Mouse (Mus musculus) intestine, embryonic 16.5 days (tissue): ENCODE results near the gene Tmem54. TPM values are rescaled to one million over a fixed set of nuclear protein-coding genes. Genes with fewer than 3 reads are reported as not detected.

ENCODE experiments used
- ATAC-seq: fragments of 200-750 bp; cut with Nextera tagmentation; 2 replicates; pipeline ENCODE4 v1.8.0; 2017; ENCODE audit warnings: moderate TSS enrichment, moderate library complexity
- H3K27ac ChIP-seq: fragments of 300-500 bp; sonication (generic); 2 replicates; pipeline ENCODE4 v1.5.1; 2014; ENCODE audit warnings: mild to moderate bottlenecking, low read length
- H3K27me3 ChIP-seq: fragments of 300-500 bp; sonication (generic); replicated peaks from 2 replicates; pipeline ENCODE4 v1.6.1; 2014; ENCODE audit warnings: low read length, control low read depth, mixed read lengths; ENCODE audit not compliant: control insufficient read depth, insufficient read depth
- H3K36me3 ChIP-seq: fragments of 300-500 bp; sonication (generic); 2 replicates; pipeline ENCODE4 v1.6.1; 2014; ENCODE audit warnings: low read length, control low read depth; ENCODE audit not compliant: control insufficient read depth, insufficient read depth
- H3K4me1 ChIP-seq: fragments of 300-500 bp; sonication (generic); 2 replicates; pipeline ENCODE4 v1.6.1; 2014; ENCODE audit warnings: low read length, control low read depth, mixed read lengths; ENCODE audit not compliant: control insufficient read depth, insufficient read depth
- H3K4me2 ChIP-seq: fragments of 300-500 bp; sonication (generic); 2 replicates; pipeline ENCODE4 v1.6.1; 2014; ENCODE audit warnings: low read depth, low read length, control low read depth
- H3K4me3 ChIP-seq: fragments of 300-500 bp; sonication (generic); 2 replicates; pipeline ENCODE4 v1.5.1; 2014; ENCODE audit warnings: mild to moderate bottlenecking, low read length
- H3K9ac ChIP-seq: fragments of 300-500 bp; sonication (generic); 2 replicates; pipeline ENCODE4 v1.6.1; 2014; ENCODE audit warnings: low read depth, low read length
- H3K9me3 ChIP-seq: fragments of 300-500 bp; sonication (generic); 2 replicates; pipeline ENCODE4 v1.6.1; 2016; ENCODE audit warnings: low read length, control low read depth; ENCODE audit not compliant: control insufficient read depth
- WGBS: fragments of 180-500 bp; shearing (Covaris S2); extraction: QIAGEN DNeasy Blood & Tissue Kit; methylation state at CpG from one replicate; pipeline ENCODE4 v1.1.7; 2014; 5-methylcytosine and 5-hydroxymethylcytosine counted together
- polyA plus RNA-seq: library from polyadenylated mRNA; unstranded; fragments of >200 nt; fragmentation: Nextera tagmentation; extraction: Ambion mirVana; gene quantifications from 2 replicates; pipeline ENCODE4 v1.2.1, GENCODE M21; 2015

Gene Tmem54
- 159 and 167 TPM in 2 replicates for polyA plus RNA-seq

- no peaks in the 10 kb centered on the region; the same call in 1 of the 2 replicates for H3K27me3 ChIP-seq
Measured at GRCm38 (mm10) chr4:129105356-129105755, at the start of gene Tmem54. Tmem54 (plus strand) TSS chr4:129105548.

GRCm38 (mm10) chr4:129055562-129055961, 49.8 kb upstream of the Tmem54 start:
- H3K4me2 ChIP-seq: no peak overlapping the region
- WGBS: 84% methylated on average over 5 of the region's 5 CpGs
- no peaks in the 10 kb centered on the region for H3K36me3 ChIP-seq
- no peak for ATAC-seq
- H3K27ac ChIP-seq: no peak overlapping the region
- H3K4me1 ChIP-seq: peaks cover 17% of the 10 kb centered on the region
- no peaks in the 10 kb centered on the region for H3K9me3 ChIP-seq
- no peak overlapping the region for H3K4me3 ChIP-seq
- H3K9ac ChIP-seq: no peak overlapping the region
- H3K27me3 ChIP-seq: no peaks in the 10 kb centered on the region

More at GRCm38 (mm10) chr4:129105356-129105755, at the start of gene Tmem54:
- Histone ChIP-seq H3K9me3 (no peaks in the 10 kb centered on the region), H3K9ac (peak within 1 kb of the TSS; percentile 72), H3K4me2 (peak within 1 kb of the TSS; percentile 54), H3K27ac (peak within 1 kb of the TSS; percentile 88), H3K36me3 (no peaks in the 10 kb centered on the region), H3K4me1 (peaks cover 27% of the 10 kb centered on the region), H3K4me3 (peak within 1 kb of the TSS; percentile 53)
- peak; percentile 69 for ATAC-seq
- WGBS: under 1% methylated on average over 39 of the region's 40 CpGs

GRCm38 (mm10) chr4:129057533-129058206, 47.7 kb upstream of the Tmem54 start:
- peak overlapping the region; percentile 86 for H3K27ac ChIP-seq
- 3% methylated on average over 44 of the region's 44 CpGs for WGBS
- peak; percentile 96 for ATAC-seq
- H3K4me3 ChIP-seq: peak overlapping the region; percentile 84
- no peaks in the 10 kb centered on the region for H3K36me3 ChIP-seq
- H3K4me2 ChIP-seq: peak overlapping the region; percentile 98
- H3K27me3 ChIP-seq: no peaks in the 10 kb centered on the region
- no peaks in the 10 kb centered on the region for H3K9me3 ChIP-seq
- H3K4me1 ChIP-seq: peaks cover 17% of the 10 kb centered on the region
- H3K9ac ChIP-seq: peak overlapping the region; percentile 84

- Histone ChIP-seq H3K4me2 (peak within 1 kb of the TSS; percentile 98), H3K4me1 (peaks cover 17% of the 10 kb centered on the region)
- under 1% methylated on average over 71 of the region's 107 CpGs for WGBS
Measured at GRCm38 (mm10) chr4:129058207-129059092, 46.9 kb upstream of the Tmem54 start, which contains the start of gene Rnf19b. Rnf19b (plus strand) TSS chr4:129058271.

GRCm38 (mm10) chr4:129059125-129059551, 46.2 kb upstream of the Tmem54 start:
- 2% methylated on average over 13 of the region's 13 CpGs for WGBS
- Histone ChIP-seq H3K4me2 (peak overlapping the region; percentile 98), H3K27me3 (no peaks in the 10 kb centered on the region), H3K9ac (peak overlapping the region; percentile 84), H3K4me3 (peak overlapping the region; percentile 84), H3K9me3 (no peaks in the 10 kb centered on the region), H3K4me1 (peaks cover 17% of the 10 kb centered on the region), H3K27ac (peak overlapping the region; percentile 86; the same call in 1 of the 2 replicates), H3K36me3 (no peaks in the 10 kb centered on the region)
- peak; percentile 4; the same call in 1 of the 2 replicates for ATAC-seq

More at GRCm38 (mm10) chr4:129058207-129059092, 46.9 kb upstream of the Tmem54 start, which contains the start of gene Rnf19b:
- Histone ChIP-seq H3K4me3 (peak within 1 kb of the TSS; percentile 84), H3K27me3 (no peaks in the 10 kb centered on the region), H3K27ac (peak within 1 kb of the TSS; percentile 86), H3K9me3 (no peaks in the 10 kb centered on the region), H3K9ac (peak within 1 kb of the TSS; percentile 84), H3K36me3 (no peaks in the 10 kb centered on the region)
- ATAC-seq: peak; percentile 81

GRCm38 (mm10) chr4:129059922-129060321, 45.4 kb upstream of the Tmem54 start:
- ATAC-seq: no peak
- Histone ChIP-seq H3K36me3 (no peaks in the 10 kb centered on the region), H3K4me1 (peaks cover 17% of the 10 kb centered on the region), H3K27me3 (no peaks in the 10 kb centered on the region), H3K9ac (peak overlapping the region; percentile 84; the same call in 1 of the 2 replicates), H3K4me3 (peak overlapping the region; percentile 84), H3K27ac (no peak overlapping the region), H3K9me3 (no peaks in the 10 kb centered on the region), H3K4me2 (peak overlapping the region; percentile 98)
- WGBS: 30% methylated on average over 4 of the region's 4 CpGs

- no peak for ATAC-seq
- Histone ChIP-seq H3K36me3 (no peaks in the 10 kb centered on the region), H3K4me3 (no peak overlapping the region), H3K9ac (no peak overlapping the region), H3K4me2 (no peak overlapping the region), H3K27ac (no peak overlapping the region), H3K9me3 (no peaks in the 10 kb centered on the region), H3K4me1 (peaks cover 17% of the 10 kb centered on the region), H3K27me3 (no peaks in the 10 kb centered on the region)
- 96% methylated on average over 1 of the region's 1 CpGs for WGBS
Measured at GRCm38 (mm10) chr4:129061486-129061885, 43.9 kb upstream of the Tmem54 start.

- WGBS: 72% methylated on average over 3 of the region's 3 CpGs
- no peak overlapping the region for H3K4me3 ChIP-seq
- no peak overlapping the region for H3K4me2 ChIP-seq
- no peak overlapping the region for H3K9ac ChIP-seq
- no peaks in the 10 kb centered on the region for H3K9me3 ChIP-seq
- H3K4me1 ChIP-seq: peaks cover 15% of the 10 kb centered on the region
- no peaks in the 10 kb centered on the region for H3K27me3 ChIP-seq
- H3K27ac ChIP-seq: 0 out of 2 replicates have a peak overlapping the region, but pooled peaks have one; percentile 38
- H3K36me3 ChIP-seq: no peaks in the 10 kb centered on the region
- ATAC-seq: no peak
Measured at GRCm38 (mm10) chr4:129062281-129063075, 42.9 kb upstream of the Tmem54 start.
